Mouse (Mus musculus): ENCODE results near the gene Neurod6. TPM values are rescaled to one million over a fixed set of nuclear protein-coding genes. Genes with fewer than 3 reads are reported as not detected.
"Not testable (repeated sequence)": the region's sequence is repeated elsewhere in the genome, so short reads cannot be mapped to it uniquely, and the experiment has no call there.

The Neurod6 gene
- not detected in 2 replicates for total RNA-seq (2021)
- long read RNA-seq, experiment 1: 0 reads
- long read RNA-seq, experiment 2: 0 reads

- no peak for DNase-seq
Observed at GRCm38 (mm10) chr6:55680974-55681373, at the start of gene Neurod6. Neurod6 (minus strand) TSS chr6:55681263.

GRCm38 (mm10) chr6:55717209-55717608, 36.1 kb upstream of the Neurod6 start:
- DNase-seq: peak; percentile 84

GRCm38 (mm10) chr6:55715446-55715845, 34.4 kb upstream of the Neurod6 start:
- no peak for DNase-seq

- not testable (repeated sequence) for DNase-seq
Observed at GRCm38 (mm10) chr6:55710913-55711312, 29.9 kb upstream of the Neurod6 start.

GRCm38 (mm10) chr6:55704759-55705104, 23.7 kb upstream of the Neurod6 start:
- DNase-seq: no peak

GRCm38 (mm10) chr6:55704061-55704758, 23.1 kb upstream of the Neurod6 start:
- no peak for DNase-seq

- no peak for DNase-seq
Observed at GRCm38 (mm10) chr6:55700392-55701386, 19.6 kb upstream of the Neurod6 start.

GRCm38 (mm10) chr6:55690015-55690531, 9.0 kb upstream of the Neurod6 start:
- no peak for DNase-seq

GRCm38 (mm10) chr6:55683506-55683905, 2.4 kb upstream of the Neurod6 start:
- no peak for DNase-seq

GRCm38 (mm10) chr6:55682886-55683285, 1.8 kb upstream of the Neurod6 start:
- no peak for DNase-seq

- no peak for DNase-seq
Observed at GRCm38 (mm10) chr6:55678571-55679185, 2.4 kb downstream of the Neurod6 start.

GRCm38 (mm10) chr6:55677326-55677725, 3.7 kb downstream of the Neurod6 start:
- no peak for DNase-seq

- DNase-seq: no peak
Observed at GRCm38 (mm10) chr6:55676663-55677311, 4.3 kb downstream of the Neurod6 start.

- no peak for DNase-seq
Observed at GRCm38 (mm10) chr6:55676141-55676662, 4.9 kb downstream of the Neurod6 start.

- DNase-seq: no peak
Observed at GRCm38 (mm10) chr6:55667801-55668200, 13.3 kb downstream of the Neurod6 start.

GRCm38 (mm10) chr6:55661126-55661915, 19.7 kb downstream of the Neurod6 start:
- no peak for DNase-seq

- DNase-seq: no peak
Observed at GRCm38 (mm10) chr6:55649996-55650395, 31.1 kb downstream of the Neurod6 start.

GRCm38 (mm10) chr6:55649581-55649980, 31.5 kb downstream of the Neurod6 start:
- DNase-seq: no peak

- no peak for DNase-seq
Observed at GRCm38 (mm10) chr6:55648886-55649285, 32.2 kb downstream of the Neurod6 start.

GRCm38 (mm10) chr6:55647771-55648280, 33.2 kb downstream of the Neurod6 start:
- DNase-seq: no peak

Data from adrenal gland, postnatal 14 days (tissue).